8 mouse cellular contexts compared by ENCODE assay signal in the genomic region with DNA sequence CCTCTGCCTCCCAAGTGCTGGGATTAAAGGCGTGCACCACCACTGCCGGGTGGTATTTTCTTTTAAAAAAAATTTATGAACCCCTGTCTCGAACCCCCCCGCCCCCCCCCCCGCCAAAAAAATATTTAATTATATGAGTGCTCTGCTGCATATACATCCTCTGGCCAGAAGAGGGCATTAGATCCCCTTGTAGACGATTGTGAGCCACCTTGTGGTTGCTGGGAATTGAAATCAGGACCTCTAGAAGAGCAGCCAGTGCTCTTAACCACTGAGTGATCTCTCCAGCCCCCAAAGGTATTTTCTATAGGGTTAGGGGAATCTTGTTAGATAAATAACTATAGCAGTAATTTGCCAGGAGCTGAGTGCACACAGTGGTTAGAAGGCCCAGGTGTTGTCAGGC. TPM values are rescaled to one million over a fixed set of nuclear protein-coding genes. Genes with fewer than 3 reads are reported as not detected.
DNase-seq lines count a peak whose midpoint lies in the region; ATAC-seq and TF ChIP-seq lines count a peak whose summit lies in the region.

No protein-coding gene starts in this region.

- H3K27me3 ChIP-seq in intestine, postnatal 0 days (replicated peaks; ENCODE audit: control insufficient read depth, insufficient read depth, low read length) = no peaks in the 10 kb centered on the region
- H3K27me3 ChIP-seq in intestine, embryonic 15.5 days (replicated peaks) = no peaks in the 10 kb centered on the region
- no peaks in the 10 kb centered on the region for H3K27me3 ChIP-seq in ES-Bruce4 (ENCODE audit: control insufficient read depth, insufficient read depth, low read length, poor library complexity, severe bottlenecking)
- peaks cover 21% of the 10 kb centered on the region for H3K27me3 ChIP-seq in lung, embryonic 14.5 days (ENCODE audit: insufficient read depth, low read length)
- H3K27me3 ChIP-seq in forebrain, embryonic 15.5 days = no peaks in the 10 kb centered on the region

- no peak for TF ChIP-seq POLR2A in ES-Bruce4 (IDR thresholded peaks at IDR 0.05; ENCODE audit: insufficient read depth, low read length)

- H3K9me3 ChIP-seq in intestine, postnatal 0 days (ENCODE audit: control insufficient read depth) = no peaks in the 10 kb centered on the region
- no peaks in the 10 kb centered on the region for H3K9me3 ChIP-seq in intestine, embryonic 15.5 days
- no peaks in the 10 kb centered on the region for H3K9me3 ChIP-seq in ES-Bruce4 (replicated peaks; ENCODE audit: control insufficient read depth, insufficient read depth, low read length, poor library complexity, severe bottlenecking)
- no peaks in the 10 kb centered on the region for H3K9me3 ChIP-seq in lung, embryonic 14.5 days (ENCODE audit: low read depth, low read length)
- no peaks in the 10 kb centered on the region for H3K9me3 ChIP-seq in forebrain, embryonic 15.5 days

- no peak for TF ChIP-seq EP300 in ES-Bruce4 (IDR thresholded peaks at IDR 0.05; ENCODE audit: insufficient read depth, low read depth, low read length)

- H3K4me3 ChIP-seq in intestine, postnatal 0 days (ENCODE audit: low read depth, low read length) = no peak overlapping the region
- no peak overlapping the region for H3K4me3 ChIP-seq in intestine, embryonic 15.5 days (replicated peaks)
- no peak overlapping the region for H3K4me3 ChIP-seq in ES-Bruce4 (ENCODE audit: low read depth, low read length)
- no peak overlapping the region for H3K4me3 ChIP-seq in lung, embryonic 14.5 days (ENCODE audit: low read depth, low read length)
- no peak overlapping the region for H3K4me3 ChIP-seq in forebrain, embryonic 15.5 days

- H3K27ac ChIP-seq in intestine, postnatal 0 days (ENCODE audit: low read depth, low read length) = no peak overlapping the region
- H3K27ac ChIP-seq in intestine, embryonic 15.5 days = no peak overlapping the region
- H3K27ac ChIP-seq in ES-Bruce4 (ENCODE audit: insufficient read depth, low read length) = no peak overlapping the region
- no peak overlapping the region for H3K27ac ChIP-seq in lung, embryonic 14.5 days (ENCODE audit: low read depth)
- no peak overlapping the region for H3K27ac ChIP-seq in forebrain, embryonic 15.5 days (replicated peaks)

- peaks cover 8% of the 10 kb centered on the region; the same call in 1 of the 2 replicates for H3K4me1 ChIP-seq in intestine, postnatal 0 days (replicated peaks; ENCODE audit: control insufficient read depth, insufficient read depth, low read length)
- H3K4me1 ChIP-seq in intestine, embryonic 15.5 days (replicated peaks) = peaks cover 12% of the 10 kb centered on the region
- H3K4me1 ChIP-seq in ES-Bruce4 (ENCODE audit: control insufficient read depth, insufficient read depth, low read length) = no peaks in the 10 kb centered on the region
- peaks cover 2% of the 10 kb centered on the region; the same call in 1 of the 2 replicates for H3K4me1 ChIP-seq in lung, embryonic 14.5 days (ENCODE audit: insufficient read depth)
- peaks cover 22% of the 10 kb centered on the region for H3K4me1 ChIP-seq in forebrain, embryonic 15.5 days

- 9% methylated on average over 6 of the region's 6 CpGs for WGBS in intestine, postnatal 0 days
- WGBS in intestine, embryonic 15.5 days = 8% methylated on average over 6 of the region's 6 CpGs
- WGBS in lung, embryonic 14.5 days = 4% methylated on average over 6 of the region's 6 CpGs
- 4% methylated on average over 6 of the region's 6 CpGs for WGBS in forebrain, embryonic 15.5 days

- no peak for ATAC-seq in intestine, postnatal 0 days
- ATAC-seq in intestine, embryonic 15.5 days = no peak
- ATAC-seq in lung, embryonic 14.5 days (ENCODE audit: insufficient read depth) = no peak
- no peak for ATAC-seq in forebrain, embryonic 15.5 days (replicated peaks)

- no peaks in the 10 kb centered on the region for H3K36me3 ChIP-seq in intestine, postnatal 0 days (ENCODE audit: control insufficient read depth, insufficient read depth)
- no peaks in the 10 kb centered on the region for H3K36me3 ChIP-seq in intestine, embryonic 15.5 days
- no peaks in the 10 kb centered on the region for H3K36me3 ChIP-seq in ES-Bruce4 (ENCODE audit: control insufficient read depth, insufficient read depth, low read length, poor library complexity, severe bottlenecking)
- H3K36me3 ChIP-seq in lung, embryonic 14.5 days (ENCODE audit: insufficient read depth) = no peaks in the 10 kb centered on the region
- H3K36me3 ChIP-seq in forebrain, embryonic 15.5 days = no peaks in the 10 kb centered on the region

- H3K4me2 ChIP-seq in intestine, postnatal 0 days (replicated peaks; ENCODE audit: low read depth) = no peak overlapping the region
- H3K4me2 ChIP-seq in intestine, embryonic 15.5 days (replicated peaks) = no peak overlapping the region
- H3K4me2 ChIP-seq in lung, embryonic 14.5 days = no peak overlapping the region
- H3K4me2 ChIP-seq in forebrain, embryonic 15.5 days (replicated peaks) = no peak overlapping the region

- DNase-seq in cerebellum, adult 9-11 months = peak; percentile 33
- DNase-seq in lung, embryonic 14.5 days = peak; percentile 75
- peak; percentile 18 to 29 for DNase-seq in thymus, postnatal 36 days
- no peak for DNase-seq in urinary bladder, postnatal 36 days (ENCODE audit: low spot score in 2 of 2)

- H3K9ac ChIP-seq in intestine, postnatal 0 days (ENCODE audit: low read depth, low read length) = no peak overlapping the region
- H3K9ac ChIP-seq in intestine, embryonic 15.5 days = no peak overlapping the region
- H3K9ac ChIP-seq in ES-Bruce4 (ENCODE audit: low read depth, poor library complexity, severe bottlenecking) = no peak overlapping the region
- H3K9ac ChIP-seq in lung, embryonic 14.5 days = no peak overlapping the region
- no peak overlapping the region for H3K9ac ChIP-seq in forebrain, embryonic 15.5 days (replicated peaks)

- TF ChIP-seq CTCF in intestine, postnatal 0 days (IDR thresholded peaks at IDR 0.05; ENCODE audit: low read depth) = peak; percentile 84
- TF ChIP-seq CTCF in ES-Bruce4 (IDR thresholded peaks at IDR 0.05; ENCODE audit: low read depth, low read length) = peak; percentile 36
- peak; percentile 74 for TF ChIP-seq CTCF in lung, embryonic 14.5 days (IDR thresholded peaks at IDR 0.05; ENCODE audit: low read depth)

RNA-seq across cellular contexts. Expression of gene Ube2l3, which starts 2.5 kb away (rescaled TPM):
- polyA plus RNA-seq in intestine, postnatal 0 days (2015; fragmentation: Nextera tagmentation; extraction: Ambion mirVana) = 294 and 319 TPM in 2 replicates
- 352 and 386 TPM in 2 replicates for polyA plus RNA-seq in intestine, embryonic 15.5 days (2015; fragmentation: Nextera tagmentation; extraction: Ambion mirVana)
- polyA plus RNA-seq in ES-Bruce4 (2011; ENCODE audit: insufficient read depth, insufficient read length, low read depth, missing spikeins) = 203 and 207 TPM in 2 replicates
- 349 and 371 TPM in 2 replicates for polyA plus RNA-seq in lung, embryonic 14.5 days (2014; fragmentation: Nextera tagmentation; extraction: Ambion mirVana)
- 307 and 318 TPM in 2 replicates for polyA plus RNA-seq in forebrain, embryonic 15.5 days (2015; fragmentation: Nextera tagmentation; extraction: Ambion mirVana)

RNA-seq across cellular contexts. Expression of gene Rimbp3, which starts 3.4 kb away (rescaled TPM):
- polyA plus RNA-seq in intestine, postnatal 0 days (2015; fragmentation: Nextera tagmentation; extraction: Ambion mirVana) = 0.14 and 0.21 TPM in 2 replicates
- 0.57 and 0.67 TPM in 2 replicates for polyA plus RNA-seq in intestine, embryonic 15.5 days (2015; fragmentation: Nextera tagmentation; extraction: Ambion mirVana)
- 0.63 and 0.90 TPM in 2 replicates for polyA plus RNA-seq in ES-Bruce4 (2011; ENCODE audit: insufficient read depth, insufficient read length, low read depth, missing spikeins)
- polyA plus RNA-seq in lung, embryonic 14.5 days (2014; fragmentation: Nextera tagmentation; extraction: Ambion mirVana) = 0.13 and 0.30 TPM in 2 replicates
- polyA plus RNA-seq in forebrain, embryonic 15.5 days (2015; fragmentation: Nextera tagmentation; extraction: Ambion mirVana) = 1.7 TPM in 2 replicates

RNA-seq across cellular contexts. Expression of gene Hic2, which starts 28.4 kb away (rescaled TPM):
- polyA plus RNA-seq in intestine, postnatal 0 days (2015; fragmentation: Nextera tagmentation; extraction: Ambion mirVana) = 1.4 and 1.9 TPM in 2 replicates
- 5.8 and 6.0 TPM in 2 replicates for polyA plus RNA-seq in intestine, embryonic 15.5 days (2015; fragmentation: Nextera tagmentation; extraction: Ambion mirVana)
- polyA plus RNA-seq in ES-Bruce4 (2011; ENCODE audit: insufficient read depth, insufficient read length, low read depth, missing spikeins) = 40.9 and 43.5 TPM in 2 replicates
- polyA plus RNA-seq in lung, embryonic 14.5 days (2014; fragmentation: Nextera tagmentation; extraction: Ambion mirVana) = 3.4 and 4.3 TPM in 2 replicates
- polyA plus RNA-seq in forebrain, embryonic 15.5 days (2015; fragmentation: Nextera tagmentation; extraction: Ambion mirVana) = 8.6 and 8.8 TPM in 2 replicates

RNA-seq across cellular contexts. Expression of gene Ccdc116, which starts 58.0 kb away (rescaled TPM):
- 1.7 and 2.0 TPM in 2 replicates for polyA plus RNA-seq in intestine, postnatal 0 days (2015; fragmentation: Nextera tagmentation; extraction: Ambion mirVana)
- 1.9 and 2.3 TPM in 2 replicates for polyA plus RNA-seq in intestine, embryonic 15.5 days (2015; fragmentation: Nextera tagmentation; extraction: Ambion mirVana)
- 1.5 and 1.7 TPM in 2 replicates for polyA plus RNA-seq in ES-Bruce4 (2011; ENCODE audit: insufficient read depth, insufficient read length, low read depth, missing spikeins)
- polyA plus RNA-seq in lung, embryonic 14.5 days (2014; fragmentation: Nextera tagmentation; extraction: Ambion mirVana) = 0.64 and 0.78 TPM in 2 replicates
- 1.3 TPM in 2 replicates for polyA plus RNA-seq in forebrain, embryonic 15.5 days (2015; fragmentation: Nextera tagmentation; extraction: Ambion mirVana)

Comparison
In these comparisons a context has a peak if more than half of its experiments do, and no peak if none do; other contexts are left out.
1. DNase-seq: peak in cerebellum, adult 9-11 months (single experiment), lung, embryonic 14.5 days (single experiment) and thymus, postnatal 36 days (2 of 2); none in urinary bladder, postnatal 36 days (0 of 2).
2. Peak in every context shown above with its lines, with median percentiles within 50 percentile points of each other: CTCF ChIP-seq.